Mouse (Mus musculus): ENCODE measurements around the gene Mnx1. TPM values are rescaled to one million over a fixed set of nuclear protein-coding genes. Genes with fewer than 3 reads are reported as not detected.

Gene Mnx1
- total RNA-seq, 1 experiment from 2014 or later: not detected

Other genes starting within 250 kb of the Mnx1 start
- 0.43 to 2.2 TPM (median 1.1 TPM) in 3 replicates for gene Lmbr1, start 100.1 kb downstream of the Mnx1 start, total RNA-seq (2017)
- 10.8 to 14.1 TPM (median 10.9 TPM) in 3 replicates for gene Nom1, start 43.8 kb downstream of the Mnx1 start, total RNA-seq (2017)
- 22.9 to 35.4 TPM (median 28.7 TPM) in 3 replicates for gene Ube3c, start 90.8 kb upstream of the Mnx1 start, total RNA-seq (2017)

All from monocyte, adult 5-6 weeks (primary cell).